Mouse (Mus musculus): ENCODE data around the gene Itm2c. TPM values are rescaled to one million over a fixed set of nuclear protein-coding genes. Genes with fewer than 3 reads are reported as not detected.

The Itm2c gene
- total RNA-seq, 2 experiments from 2014 or later, result 521 to 559 TPM

Other genes starting within 250 kb of the Itm2c start
- under 1 TPM; 0.38 to 0.62 TPM for gene Sp100, start 244.3 kb upstream of the Itm2c start, total RNA-seq (2021)
- under 1 TPM; 0.61 to 0.83 TPM for gene A630001G21Rik, start 115.6 kb upstream of the Itm2c start, total RNA-seq (2021)
- 100 to 1,000 TPM; 133 to 143 TPM for gene Cab39, start 100.8 kb upstream of the Itm2c start, total RNA-seq (2021)
- gene 4933407L21Rik, start 34.2 kb downstream of the Itm2c start, total RNA-seq (2021), result 1 to 10 TPM; 7.8 to 9.6 TPM
- gene Gpr55, start 66.7 kb downstream of the Itm2c start, total RNA-seq (2021), result under 1 TPM; 0.11 TPM
- gene Spata3, start 122.5 kb downstream of the Itm2c start, total RNA-seq (2021), result under 1 TPM; 0.46 to 0.47 TPM
- gene 2810459M11Rik, start 151.6 kb downstream of the Itm2c start, total RNA-seq (2021), result 1 to 10 TPM; 5.2 to 7.5 TPM
- gene Psmd1, start 170.1 kb downstream of the Itm2c start, total RNA-seq (2021), result 100 to 1,000 TPM; 110 to 112 TPM
- under 1 TPM; 0.22 to 0.25 TPM for gene Htr2b, start 217.7 kb downstream of the Itm2c start, total RNA-seq (2021)
- gene Gm21972, start 239.4 kb downstream of the Itm2c start, total RNA-seq (2021), result 1 to 10 TPM; 2.0 to 4.1 TPM

All from left cerebral cortex, postnatal 14 days (tissue).